Mouse (Mus musculus) ES-CJ7 (cell line): ENCODE data around the gene Fbxo34.
A peak's percentile ranks its signal among the peaks of the same experiment; 100 is the strongest.

Source experiments
- DNase-seq: peaks from one replicate; pipeline ENCODE4 v3.0.0; 2011; ENCODE audit warnings: low read depth, low spot score

Fbxo34 gene

DNA sequence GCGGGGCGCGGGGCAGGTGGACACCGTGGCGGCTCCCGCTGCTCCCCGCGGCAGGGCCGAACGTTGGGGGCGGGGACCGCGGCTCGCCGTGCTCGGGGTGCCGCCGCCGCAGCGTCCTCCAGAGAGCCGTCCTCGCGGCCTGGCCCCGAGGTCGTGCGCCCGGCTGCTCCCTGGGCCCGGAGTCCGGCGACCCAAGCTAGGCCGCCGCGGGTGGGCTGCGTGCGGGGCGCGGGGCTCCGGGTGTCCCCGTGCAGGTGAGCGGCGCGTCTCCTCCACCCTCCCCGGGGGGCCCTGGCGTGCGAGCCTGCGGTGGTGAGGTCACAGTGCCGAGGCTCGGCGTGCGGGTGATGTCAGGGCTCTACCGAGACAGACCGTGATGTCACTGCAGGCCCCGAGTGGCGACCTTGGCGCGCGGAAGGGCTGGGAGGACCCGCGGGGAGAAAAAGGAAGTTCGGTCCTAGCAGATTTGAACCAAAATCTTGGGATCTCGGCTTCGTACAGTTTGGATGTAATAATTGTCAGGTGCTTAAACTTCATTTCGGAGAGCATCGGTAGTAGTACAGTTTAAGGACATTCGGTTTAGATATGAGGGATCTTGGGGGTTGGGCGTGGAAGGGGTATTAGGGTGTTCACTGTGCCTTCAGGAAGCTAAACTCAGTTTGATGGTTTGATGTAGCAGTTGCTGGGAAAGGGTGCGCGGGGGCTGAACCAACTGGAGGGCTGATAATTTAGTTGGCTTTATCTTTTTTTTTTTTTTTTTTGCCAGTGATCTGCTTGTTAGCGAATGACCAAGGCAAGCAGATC, 22.7 kb downstream of the Fbxo34 start:
- peak; percentile 68 for DNase-seq

DNA sequence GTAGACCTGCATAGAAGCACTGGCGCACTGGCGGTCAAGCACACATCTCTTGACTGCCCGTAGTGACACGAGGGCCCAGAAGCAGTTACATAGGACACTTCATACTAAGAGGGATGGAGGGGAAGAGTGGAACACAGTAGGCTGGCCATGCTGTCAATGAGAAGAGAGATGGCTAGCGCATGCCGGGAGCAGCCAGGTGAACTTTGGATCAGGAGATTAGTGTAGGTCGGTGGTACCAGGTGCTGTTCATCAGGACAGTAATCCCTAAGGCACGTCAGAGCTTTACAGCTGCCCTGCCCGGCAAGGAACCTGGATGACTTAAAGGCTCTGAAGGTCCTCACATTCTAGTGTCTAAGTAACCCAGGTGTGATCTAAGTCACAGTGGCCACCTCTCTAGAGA, 23.7 kb downstream of the Fbxo34 start:
- no peak for DNase-seq

DNA sequence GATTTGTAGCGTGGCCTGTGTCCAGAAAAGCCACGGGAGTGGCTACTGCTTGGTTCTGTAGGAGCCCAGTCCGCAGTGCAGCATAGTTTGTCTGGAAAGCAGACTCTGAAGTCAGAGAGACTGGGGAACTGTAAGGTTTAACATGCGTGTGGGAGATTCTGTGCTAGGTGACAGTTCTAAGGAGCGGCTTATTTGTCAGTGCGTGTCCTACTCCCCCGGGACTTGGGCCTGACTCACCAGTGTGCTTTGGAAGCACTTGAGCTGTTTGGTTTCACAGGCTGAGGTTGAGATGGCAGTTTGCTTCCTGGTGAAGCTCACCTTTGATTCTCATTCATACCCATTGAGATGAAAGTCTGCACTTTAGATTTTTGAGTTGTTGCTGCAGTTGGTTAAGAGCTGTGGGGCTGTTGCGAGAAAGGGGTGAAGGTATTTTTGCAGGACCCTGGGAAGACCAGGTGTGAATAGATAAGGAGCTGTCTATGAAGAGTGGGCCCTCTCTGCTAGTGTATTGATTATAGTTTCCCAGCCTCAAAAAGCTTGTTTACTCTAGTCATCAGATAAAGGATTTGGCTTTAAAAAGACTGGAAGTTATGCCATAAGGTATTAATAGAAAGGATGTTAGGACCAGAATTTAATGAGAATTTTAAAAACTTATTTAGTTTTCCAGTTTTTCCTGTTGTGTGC, 24.5 kb downstream of the Fbxo34 start:
- no peak for DNase-seq

DNA sequence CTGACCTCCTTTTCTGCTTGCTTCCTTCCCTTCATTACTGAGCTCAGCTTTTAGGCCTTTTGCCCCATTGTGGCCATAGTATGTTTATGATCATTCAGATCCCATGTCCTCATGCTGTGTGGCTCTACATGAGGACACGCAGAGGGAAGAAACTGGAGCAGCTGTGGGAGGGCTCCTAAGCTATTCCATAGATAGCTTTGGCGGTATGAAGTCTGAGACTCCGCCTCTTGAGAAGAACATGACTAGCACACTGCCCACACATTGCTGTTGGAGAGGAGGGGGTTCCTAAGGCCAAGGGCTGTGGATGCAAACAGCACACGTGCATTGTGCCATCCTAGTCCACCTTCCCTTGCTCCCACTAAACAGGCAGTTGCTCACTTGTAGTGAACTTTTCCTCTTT, 26.0 kb downstream of the Fbxo34 start:
- no peak for DNase-seq

DNA sequence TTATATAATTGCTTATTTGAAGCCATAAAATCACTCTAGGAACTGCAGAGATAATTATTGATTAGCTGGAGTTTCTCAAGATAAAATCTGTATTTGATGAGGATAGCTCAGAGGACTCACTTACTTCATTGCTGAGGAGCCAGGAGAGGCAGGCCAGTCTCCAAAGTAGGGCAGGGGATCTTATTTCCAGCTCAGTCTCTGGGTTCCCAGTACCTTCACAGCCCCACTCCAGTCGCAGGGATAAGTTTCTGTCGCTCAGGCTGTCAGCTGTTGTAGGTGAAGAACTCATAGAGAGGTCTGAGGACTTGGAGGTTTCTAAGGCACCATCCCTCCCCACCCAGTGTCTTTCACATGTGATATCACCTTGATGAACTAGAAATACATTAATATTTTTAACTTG, 27.5 kb downstream of the Fbxo34 start:
- DNase-seq, result no peak

DNA sequence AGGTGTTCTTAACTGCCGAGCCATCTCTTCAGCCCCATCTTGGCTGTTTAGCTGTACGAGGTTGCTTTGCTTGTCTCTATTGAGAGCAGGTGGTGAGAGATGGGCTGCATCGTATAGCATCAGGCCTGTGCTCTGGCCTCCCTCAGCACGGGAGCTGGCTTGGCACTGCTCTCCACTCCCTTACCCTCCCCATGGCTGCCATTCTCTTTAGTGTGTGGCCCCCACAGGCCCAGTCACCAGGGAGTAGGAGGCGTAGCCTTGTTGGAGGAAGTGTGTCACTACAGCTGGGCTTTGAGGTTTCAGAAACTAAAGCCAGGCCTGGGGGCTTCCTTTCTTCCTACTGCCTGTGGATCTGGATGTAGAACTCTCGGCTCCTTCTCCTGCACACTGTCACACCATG, 32.0 kb downstream of the Fbxo34 start:
- DNase-seq, result no peak

DNA sequence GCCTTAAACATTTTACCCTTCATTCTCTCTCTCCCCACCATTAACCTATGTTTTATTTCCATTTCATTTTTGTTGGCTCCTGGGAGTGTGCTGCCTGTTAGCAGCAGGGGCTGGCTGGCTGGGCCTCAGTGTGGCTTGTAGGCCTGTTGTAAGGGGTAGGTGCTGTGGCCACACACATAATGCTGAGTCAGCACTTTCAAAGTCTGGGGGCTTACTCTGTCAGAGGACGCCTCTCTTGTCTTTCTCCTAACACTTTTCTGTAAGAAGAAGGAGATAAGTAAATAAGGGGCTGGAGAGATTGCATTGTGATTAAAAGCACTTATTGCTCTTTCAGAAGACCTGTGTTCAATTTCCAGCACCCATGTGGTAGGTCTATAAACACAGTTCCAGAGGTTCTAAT, 32.9 kb downstream of the Fbxo34 start:
- no peak for DNase-seq

DNA sequence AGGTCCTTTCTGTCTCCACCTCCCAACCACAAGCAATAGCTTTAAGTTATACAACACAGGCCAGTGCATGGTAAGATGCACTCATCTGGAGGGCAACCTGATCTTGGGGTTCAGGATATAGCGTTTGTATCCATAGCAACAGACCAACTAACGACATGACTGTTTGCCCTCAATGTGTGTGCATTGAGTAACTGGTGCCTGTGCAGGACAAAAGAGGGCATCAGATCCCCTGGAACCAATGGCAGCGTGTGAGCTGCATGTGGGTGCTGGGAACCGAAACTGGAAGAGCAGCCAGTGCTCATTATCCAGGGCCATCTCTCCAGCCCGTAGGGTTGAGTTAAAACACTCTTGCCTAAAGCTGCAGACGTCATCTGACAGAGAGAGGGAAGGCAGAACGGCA, 38.5 kb downstream of the Fbxo34 start:
- no peak for DNase-seq

DNA sequence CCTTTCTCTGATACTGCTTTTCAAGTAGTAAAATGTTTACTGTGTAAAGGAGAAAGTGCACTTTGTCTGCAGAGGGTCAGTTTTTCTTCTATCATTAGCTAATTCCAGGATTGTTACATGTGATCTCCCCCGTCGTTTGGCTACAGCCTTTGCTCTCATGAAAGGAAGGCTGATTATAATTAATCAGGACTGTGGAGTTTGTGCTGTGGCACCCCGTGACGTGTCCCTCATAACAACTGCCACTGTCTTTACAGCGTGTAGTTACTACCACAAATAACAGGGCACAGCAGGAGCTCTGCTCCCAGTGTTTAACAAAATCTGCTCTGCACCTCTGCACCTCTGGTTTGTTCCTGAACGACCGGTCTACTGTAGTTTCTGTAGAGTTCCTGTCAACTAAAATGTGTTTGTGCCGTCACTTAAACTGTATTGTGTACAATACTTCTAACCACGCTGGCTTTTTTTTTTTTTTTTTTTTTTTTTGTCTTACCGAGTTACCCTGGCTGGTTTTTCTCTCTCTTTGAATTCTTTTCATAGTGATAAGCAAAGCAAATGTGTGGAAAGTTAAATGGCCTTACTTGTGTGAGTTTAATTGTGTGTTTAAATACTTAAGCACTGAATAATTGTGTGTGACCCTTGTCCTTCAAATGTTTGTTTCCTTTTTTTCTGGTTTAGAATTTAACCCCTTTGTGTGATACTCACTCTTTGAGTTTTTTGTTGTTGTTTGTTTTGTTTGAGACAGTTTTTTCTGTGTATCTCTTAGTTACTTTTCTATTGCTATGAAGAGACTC, 39.3 kb downstream of the Fbxo34 start:
- DNase-seq, result no peak

DNA sequence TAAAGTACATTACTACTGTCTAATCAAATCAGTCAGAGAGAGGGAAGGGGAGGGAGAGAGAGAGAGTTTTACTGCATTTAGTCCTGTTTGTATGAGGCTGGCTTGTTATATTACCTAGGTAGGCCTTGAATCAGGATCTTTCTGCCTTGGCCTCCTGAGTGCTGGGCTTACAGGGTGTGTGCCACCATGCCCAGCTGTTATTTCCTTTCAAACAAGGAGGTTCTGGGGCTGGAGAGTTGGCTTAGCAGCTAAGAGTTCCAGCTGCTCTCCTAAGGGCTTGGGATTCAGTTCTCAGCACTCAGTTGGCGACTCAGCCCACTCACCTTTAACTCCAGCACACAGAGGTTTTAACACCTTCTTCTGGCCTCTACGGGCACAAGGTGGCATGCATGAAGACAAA, 40.5 kb downstream of the Fbxo34 start:
- DNase-seq, result no peak

DNA sequence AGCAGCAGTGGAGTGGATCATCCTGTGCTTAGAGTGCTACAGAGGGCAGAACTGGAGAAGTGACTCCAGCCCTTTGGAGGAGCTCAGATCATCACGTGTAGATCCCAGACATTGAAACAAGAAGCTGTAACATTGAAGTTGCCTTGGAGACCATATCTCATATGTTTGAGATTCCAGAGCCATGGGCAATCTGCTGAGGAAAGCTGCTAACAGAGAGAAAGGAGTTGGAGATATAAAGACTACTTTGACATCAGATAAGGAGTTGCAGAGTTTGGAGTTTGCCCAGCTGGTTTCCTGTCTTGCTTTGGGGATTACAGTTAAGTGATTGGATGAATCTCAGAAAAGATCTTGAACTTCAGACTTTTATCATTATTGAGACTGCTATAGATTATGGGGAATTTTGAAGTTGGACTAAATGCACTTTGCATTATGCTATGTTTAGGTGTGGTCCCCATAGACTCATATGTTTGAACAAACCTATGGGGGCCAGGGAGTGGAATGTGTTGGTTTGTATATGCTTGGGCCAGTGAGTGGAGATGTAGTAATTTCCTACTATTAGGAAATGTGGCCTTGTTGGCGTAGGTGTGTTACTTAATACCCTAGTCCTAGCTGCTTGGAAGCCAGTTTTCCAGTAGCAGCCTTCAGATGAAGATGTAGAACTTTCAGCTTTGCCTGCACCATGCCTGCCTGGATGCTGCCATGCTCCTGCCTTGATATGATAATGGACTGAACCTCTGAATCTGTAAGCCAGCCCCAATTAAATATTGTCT, 43.6 kb downstream of the Fbxo34 start:
- DNase-seq, result no peak

DNA sequence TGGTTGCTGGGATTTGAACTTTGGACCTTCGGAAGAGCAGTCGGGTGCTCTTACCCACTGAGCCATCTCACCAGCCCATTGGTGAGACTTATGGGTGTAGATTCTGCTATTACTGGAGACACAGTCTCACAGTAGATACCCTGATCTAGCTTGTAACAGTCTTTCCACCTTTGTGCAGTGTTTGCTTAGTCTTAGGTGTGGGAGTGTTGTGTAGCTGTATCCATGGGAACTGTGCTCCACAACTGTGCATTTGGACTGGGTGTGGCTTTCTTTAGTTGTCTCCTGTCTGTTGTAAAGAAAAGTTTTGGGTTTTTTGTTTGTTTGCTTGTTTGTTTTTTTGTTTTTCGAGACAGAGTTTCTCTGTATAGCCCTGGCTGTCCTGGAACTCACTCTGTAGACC, 45.7 kb downstream of the Fbxo34 start:
- DNase-seq, result peak; percentile 26

DNA sequence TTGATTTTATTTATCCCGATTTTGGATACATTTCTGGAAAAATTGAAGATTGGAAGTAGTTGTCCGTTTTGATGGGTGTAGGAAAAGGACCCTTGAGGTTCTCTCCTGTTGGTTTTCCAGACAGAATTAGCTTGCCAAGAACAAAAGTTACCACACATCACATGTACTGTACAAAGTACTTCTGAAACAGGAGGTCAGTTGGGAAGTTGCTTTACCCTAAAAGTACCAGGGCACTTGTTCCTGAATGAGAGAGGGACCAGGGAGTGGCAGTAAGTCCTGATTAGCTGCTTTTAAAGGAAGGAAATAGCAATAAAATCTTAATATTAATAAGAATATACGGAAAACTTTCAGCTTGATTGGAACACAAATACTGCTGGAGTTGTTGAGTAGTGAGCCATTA, 46.9 kb downstream of the Fbxo34 start:
- no peak for DNase-seq

DNA sequence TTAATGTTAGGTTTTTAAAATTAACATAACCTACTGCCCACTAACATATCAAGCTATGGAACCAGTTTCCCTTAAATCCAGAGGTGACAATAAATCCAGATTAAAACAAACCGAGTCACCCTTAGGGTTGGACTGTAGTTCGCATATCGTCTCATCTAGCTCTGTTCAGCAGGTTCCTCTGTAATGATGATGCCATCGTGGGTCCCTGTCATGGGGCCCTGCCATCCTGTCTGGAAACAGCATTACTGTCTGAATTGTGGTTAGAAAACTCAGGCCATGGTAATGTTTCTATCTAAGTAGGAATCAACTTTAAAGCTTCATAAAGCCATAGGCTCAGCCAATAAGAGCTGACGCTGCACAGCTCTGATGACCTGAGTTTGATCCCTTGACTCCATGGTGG, 48.4 kb downstream of the Fbxo34 start:
- DNase-seq, result no peak

DNA sequence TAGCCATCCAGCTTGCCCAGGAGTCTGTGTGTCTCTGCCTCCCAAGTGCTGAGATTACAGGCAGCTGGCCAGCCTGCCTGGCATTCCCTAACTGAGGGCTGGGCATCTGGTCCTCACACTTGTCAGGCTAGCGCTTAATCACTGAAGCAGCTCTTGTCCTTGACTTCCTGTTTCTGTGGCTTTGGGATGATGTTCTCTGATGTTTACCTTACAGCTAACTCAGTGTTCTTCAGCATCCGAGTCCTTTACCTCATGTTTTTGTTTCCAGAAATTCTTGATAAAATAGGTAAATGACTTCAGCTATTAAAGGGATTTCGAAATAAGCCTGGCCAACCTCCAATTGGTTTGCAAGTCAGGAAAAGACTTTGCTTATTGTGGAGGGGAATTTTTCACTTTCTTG, 53.8 kb downstream of the Fbxo34 start:
- DNase-seq, result no peak

DNA sequence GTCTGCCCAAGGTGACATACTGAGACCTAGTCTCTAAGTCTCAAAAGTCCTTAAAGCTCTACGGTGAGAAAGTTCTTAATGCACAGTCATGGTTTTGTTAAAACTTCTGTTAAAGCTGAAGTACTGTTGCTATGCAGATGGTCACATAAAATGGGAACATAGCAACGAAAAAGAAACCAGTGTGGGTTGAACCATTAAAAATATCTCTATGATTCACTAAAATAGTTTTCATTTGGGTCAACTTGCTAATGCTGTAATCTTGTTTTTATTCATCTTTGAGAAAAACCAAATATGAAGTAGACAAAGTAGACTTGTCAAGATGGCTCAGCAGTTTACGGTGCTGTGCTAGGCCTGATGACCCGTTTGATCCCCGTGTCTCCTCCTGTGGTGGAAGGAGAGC, 56.5 kb downstream of the Fbxo34 start:
- DNase-seq, result no peak

DNA sequence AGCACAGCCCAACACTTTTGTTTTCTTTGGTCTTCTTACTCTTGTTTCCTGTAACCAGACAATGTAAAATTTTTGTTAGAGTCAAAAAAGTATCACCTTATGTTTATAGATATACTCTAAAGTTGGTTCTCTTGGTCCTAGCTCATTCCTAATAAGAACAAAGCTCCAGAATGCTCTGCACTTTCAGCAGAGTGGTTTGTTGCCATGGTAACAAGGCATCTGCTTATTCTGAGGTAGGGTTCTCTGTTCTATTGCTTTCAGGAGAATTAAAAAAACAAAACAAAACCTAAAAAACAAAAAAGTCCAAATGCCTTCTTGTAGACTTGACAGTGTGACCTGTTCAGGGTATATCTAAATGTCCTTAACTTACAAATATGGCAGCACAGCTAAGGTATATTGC, 57.8 kb downstream of the Fbxo34 start:
- DNase-seq, result no peak

DNA sequence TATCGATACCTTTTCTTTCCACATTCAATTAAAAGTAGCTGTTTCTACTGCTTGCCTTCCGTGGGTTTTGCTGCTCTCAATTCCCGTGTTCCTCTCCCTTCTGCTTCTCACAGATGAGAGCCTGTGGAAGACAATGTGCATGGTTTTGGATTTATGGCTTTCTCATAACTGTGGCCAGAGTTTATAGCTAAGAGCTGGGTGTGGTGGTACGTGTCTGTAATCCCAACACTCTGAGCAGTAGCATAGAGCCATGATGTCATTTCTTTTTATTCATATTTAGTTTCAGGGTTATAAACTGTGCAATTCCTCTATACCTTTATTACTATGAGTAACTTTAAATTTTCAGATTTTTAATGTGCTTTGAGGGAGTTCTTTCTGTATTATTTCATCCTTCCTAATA, 60.0 kb downstream of the Fbxo34 start:
- DNase-seq, result no peak

DNA sequence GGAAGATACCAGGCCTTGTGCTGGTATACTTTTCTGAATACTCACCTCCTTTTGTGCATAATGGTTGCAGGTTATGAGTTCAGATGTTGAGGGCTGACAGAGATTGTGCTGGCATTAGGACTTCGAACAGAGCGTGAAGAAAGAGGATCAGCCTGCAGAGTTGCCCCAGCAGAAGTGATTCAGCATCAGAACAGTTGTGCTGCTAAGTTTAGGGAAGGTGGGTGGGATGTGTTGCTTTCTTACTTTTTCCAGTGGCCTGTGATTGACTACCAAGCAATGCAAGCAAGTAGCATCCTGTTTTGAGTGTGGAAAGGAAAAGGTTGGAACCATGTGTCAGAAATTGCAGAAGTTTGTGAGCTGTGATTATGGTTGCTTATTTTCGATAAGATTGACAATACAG, 63.4 kb downstream of the Fbxo34 start:
- DNase-seq, result no peak

DNA sequence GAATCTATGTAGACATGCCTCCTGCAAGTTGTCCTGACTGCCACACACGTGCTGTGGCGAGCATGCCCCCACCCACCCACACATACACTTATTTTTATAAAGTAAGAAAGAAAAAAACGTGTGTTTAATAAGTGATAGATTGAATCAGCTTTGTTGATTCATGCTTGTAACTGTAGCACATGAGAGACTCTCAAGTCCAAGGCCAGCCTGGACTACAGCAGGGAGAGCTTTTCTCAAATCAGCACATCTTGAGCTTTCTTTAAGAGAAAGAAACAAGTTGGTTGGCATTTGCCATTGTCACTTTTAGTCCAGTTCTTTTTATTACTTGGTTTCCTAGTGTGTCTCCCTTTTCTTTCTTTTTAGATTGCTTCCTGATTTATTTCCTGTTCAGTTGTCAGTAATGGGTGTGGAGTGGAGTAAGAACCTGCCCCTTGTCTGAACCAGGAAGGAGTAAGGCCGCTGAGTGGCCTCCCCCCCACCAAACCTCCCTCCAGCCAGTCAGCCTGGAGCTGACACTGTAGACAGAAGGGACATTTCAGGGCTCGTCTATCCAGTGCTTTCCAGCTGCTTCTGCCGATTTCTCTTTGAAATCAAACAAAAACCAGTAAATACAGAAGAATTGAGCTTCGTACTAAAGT, 64.7 kb downstream of the Fbxo34 start:
- DNase-seq, result no peak

DNA sequence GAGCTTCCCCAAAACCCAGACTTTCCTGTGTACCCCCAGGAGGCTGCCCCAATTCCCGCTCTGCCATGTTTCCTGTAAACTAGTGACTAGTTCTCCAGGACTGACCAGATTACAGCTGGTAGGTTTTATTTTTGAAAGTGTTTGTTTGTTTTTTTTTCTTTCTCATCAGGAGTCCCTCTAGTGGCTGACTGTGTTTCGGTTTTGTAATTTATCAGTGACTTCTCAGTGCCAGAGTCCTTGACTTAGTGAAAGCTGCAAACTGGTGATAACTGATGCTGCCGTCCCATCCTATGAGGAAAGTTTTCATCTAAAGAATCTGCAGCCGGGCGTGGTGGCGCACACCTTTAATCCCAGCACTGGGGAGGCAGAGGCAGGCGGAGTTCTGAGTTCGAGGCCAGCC, 65.4 kb downstream of the Fbxo34 start:
- no peak for DNase-seq
